Mouse (Mus musculus): ENCODE results near the gene Slc50a1.

GRCm38 (mm10) chr3:89271760-89272159 lies 1.4 kb upstream of the Slc50a1 start:
- TF ChIP-seq CTCF (IDR thresholded peaks at IDR 0.05; ENCODE audit: insufficient read depth, low read depth, low read length): no peak
- TF ChIP-seq POLR2A (IDR thresholded peaks at IDR 0.05; ENCODE audit: insufficient read depth, low read depth, low read length): no peak
